ENCODE assay signal across 14 mouse cellular contexts in genomic region chr4:5568076-5568475, GRCm38 (mm10).
"Had no signal": no experiment of that assay in that cellular context is flagged by ENCODE, and none has a peak within 500 bp of the region (broad histone marks: within the 10 kb centered on the region; RNA-seq: fewer than 3 reads in every experiment).

No protein-coding gene starts in this region.

- H3K9ac ChIP-seq: lung, embryonic 14.5 days; midbrain, embryonic 12.5 days; neural tube, embryonic 12.5 days; stomach, embryonic 15.5 days had no signal

- H3K4me1 ChIP-seq: midbrain, embryonic 10.5 days; midbrain, embryonic 12.5 days; neural tube, embryonic 12.5 days; stomach, embryonic 15.5 days had no signal

- H3K9me3 ChIP-seq: midbrain, embryonic 10.5 days; midbrain, embryonic 12.5 days; neural tube, embryonic 12.5 days; stomach, embryonic 15.5 days had no signal

- H3K27ac ChIP-seq: midbrain, embryonic 10.5 days; midbrain, embryonic 12.5 days; neural tube, embryonic 12.5 days; stomach, embryonic 15.5 days; stomach, postnatal 0 days had no signal

- DNase-seq: lung, embryonic 14.5 days; lung, postnatal 10 days; lung, postnatal 4 days; midbrain, embryonic 14.5 days; right cerebral cortex, postnatal 14 days; thymus, adult 2 months; thymus, postnatal 25 days; thymus, postnatal 4 days had no signal

- H3K4me3 ChIP-seq: midbrain, embryonic 10.5 days; midbrain, embryonic 12.5 days; neural tube, embryonic 12.5 days; stomach, embryonic 15.5 days had no signal

- H3K4me2 ChIP-seq: lung, embryonic 14.5 days; midbrain, embryonic 12.5 days; neural tube, embryonic 12.5 days; stomach, embryonic 15.5 days had no signal

- H3K27me3 ChIP-seq: midbrain, embryonic 12.5 days; neural tube, embryonic 12.5 days; stomach, embryonic 15.5 days had no signal

- ATAC-seq: midbrain, embryonic 16.5 days had no signal

- H3K36me3 ChIP-seq: midbrain, embryonic 10.5 days; midbrain, embryonic 12.5 days; neural tube, embryonic 12.5 days; stomach, embryonic 15.5 days had no signal
